Mouse (Mus musculus): ENCODE measurements around the gene Zfp61.
A peak's percentile ranks its signal among the peaks of the same experiment; 100 is the strongest.
"Not testable (repeated sequence)": the region's sequence is repeated elsewhere in the genome, so short reads cannot be mapped to it uniquely, and the experiment has no call there.

Zfp61 gene

GRCm38 (mm10) chr7:24297361-24298095 lies 3.5 kb downstream of the Zfp61 start:
- DNase-seq (ENCODE audit: extremely low read depth, low read depth, low spot score), result no peak

- no peak for DNase-seq (ENCODE audit: extremely low read depth, low read depth, low spot score)
Observed at GRCm38 (mm10) chr7:24296386-24296785, 4.6 kb downstream of the Zfp61 start.

GRCm38 (mm10) chr7:24295376-24295775 lies 5.7 kb downstream of the Zfp61 start:
- no peak for DNase-seq (ENCODE audit: extremely low read depth, low read depth, low spot score)

- DNase-seq (ENCODE audit: extremely low read depth, low read depth, low spot score), result no peak
Observed at GRCm38 (mm10) chr7:24294763-24295162, 6.3 kb downstream of the Zfp61 start.

GRCm38 (mm10) chr7:24293061-24293851 lies 7.8 kb downstream of the Zfp61 start:
- no peak for DNase-seq (ENCODE audit: extremely low read depth, low read depth, low spot score)

- DNase-seq (ENCODE audit: extremely low read depth, low read depth, low spot score), result no peak
Observed at GRCm38 (mm10) chr7:24291387-24292090, 9.5 kb downstream of the Zfp61 start.

GRCm38 (mm10) chr7:24290106-24290693 lies 10.8 kb downstream of the Zfp61 start:
- DNase-seq (ENCODE audit: extremely low read depth, low read depth, low spot score), result no peak

- no peak for DNase-seq (ENCODE audit: extremely low read depth, low read depth, low spot score)
Observed at GRCm38 (mm10) chr7:24288512-24288911, 12.5 kb downstream of the Zfp61 start.

- no peak for DNase-seq (ENCODE audit: extremely low read depth, low read depth, low spot score)
Observed at GRCm38 (mm10) chr7:24287670-24288069, 13.4 kb downstream of the Zfp61 start.

GRCm38 (mm10) chr7:24286916-24287315 lies 14.1 kb downstream of the Zfp61 start:
- DNase-seq (ENCODE audit: extremely low read depth, low read depth, low spot score), result no peak

- no peak for DNase-seq (ENCODE audit: extremely low read depth, low read depth, low spot score)
Observed at GRCm38 (mm10) chr7:24286090-24286489, 14.9 kb downstream of the Zfp61 start.

GRCm38 (mm10) chr7:24280858-24281145 lies 20.2 kb downstream of the Zfp61 start:
- no peak for DNase-seq (ENCODE audit: extremely low read depth, low read depth, low spot score)

- DNase-seq (ENCODE audit: extremely low read depth, low read depth, low spot score), result no peak
Observed at GRCm38 (mm10) chr7:24280031-24280857, 20.8 kb downstream of the Zfp61 start.

GRCm38 (mm10) chr7:24278771-24279170 lies 22.3 kb downstream of the Zfp61 start:
- DNase-seq (ENCODE audit: extremely low read depth, low read depth, low spot score), result not testable (repeated sequence)

- DNase-seq (ENCODE audit: extremely low read depth, low read depth, low spot score), result no peak
Observed at GRCm38 (mm10) chr7:24274456-24274855, 26.6 kb downstream of the Zfp61 start.

- no peak for DNase-seq (ENCODE audit: extremely low read depth, low read depth, low spot score)
Observed at GRCm38 (mm10) chr7:24271191-24271590, 29.8 kb downstream of the Zfp61 start.

- peak; percentile 8 for DNase-seq (ENCODE audit: extremely low read depth, low read depth, low spot score)
Observed at GRCm38 (mm10) chr7:24270288-24270672, 30.8 kb downstream of the Zfp61 start, which contains the start of gene Zfp93. Zfp93 (plus strand) TSS chr7:24270420.

- no peak for DNase-seq (ENCODE audit: extremely low read depth, low read depth, low spot score)
Observed at GRCm38 (mm10) chr7:24269667-24270287, 31.3 kb downstream of the Zfp61 start.

- DNase-seq (ENCODE audit: extremely low read depth, low read depth, low spot score), result no peak
Observed at GRCm38 (mm10) chr7:24269256-24269655, 31.8 kb downstream of the Zfp61 start.

Data from fat pad, adult 2 months (tissue).